Mouse (Mus musculus) liver, embryonic 11.5 days (tissue): ENCODE results near the gene Krtap9-5. TPM values are rescaled to one million over a fixed set of nuclear protein-coding genes. Genes with fewer than 3 reads are reported as not detected.

Source experiments
- ATAC-seq: fragments of 200-750 bp; cut with Nextera tagmentation; replicated peaks from 2 replicates; pipeline ENCODE4 v1.8.0; 2017; ENCODE audit warnings: moderate number of reproducible peaks, mild to moderate bottlenecking, moderate TSS enrichment, moderate library complexity; ENCODE audit not compliant: low FRiP score
- DNase-seq: peaks from one replicate; pipeline ENCODE4 v3.0.0-alpha.2; 2017; ENCODE audit warnings: low spot score
- H3K27ac ChIP-seq: fragments of 300-500 bp; sonication (generic); 2 replicates; pipeline ENCODE4 v1.5.1; 2014; ENCODE audit warnings: mild to moderate bottlenecking, low read depth, low read length, control low read depth
- H3K27me3 ChIP-seq: fragments of 300-500 bp; sonication (generic); replicated peaks from 2 replicates; pipeline ENCODE4 v1.6.1; 2014; ENCODE audit warnings: low read length, mixed read lengths; ENCODE audit not compliant: control insufficient read depth, insufficient read depth
- H3K36me3 ChIP-seq: fragments of 300-500 bp; sonication (generic); 2 replicates; pipeline ENCODE4 v1.6.1; 2014; ENCODE audit warnings: mild to moderate bottlenecking, low read length, moderate library complexity, mixed read lengths; ENCODE audit not compliant: control insufficient read depth, insufficient read depth
- H3K4me1 ChIP-seq: fragments of 300-500 bp; sonication (generic); replicated peaks from 2 replicates; pipeline ENCODE4 v1.6.1; 2014; ENCODE audit warnings: low read length, mixed read lengths; ENCODE audit not compliant: control insufficient read depth, insufficient read depth
- H3K4me2 ChIP-seq: fragments of 300-500 bp; sonication (generic); 2 replicates; pipeline ENCODE4 v1.6.1; 2014; ENCODE audit warnings: mild to moderate bottlenecking, control low read depth, moderate library complexity
- H3K4me3 ChIP-seq: fragments of 300-500 bp; sonication (generic); 2 replicates; pipeline ENCODE4 v1.5.1; 2014; ENCODE audit warnings: low read depth, low read length, control low read depth
- H3K9ac ChIP-seq: fragments of 300-500 bp; sonication (generic); 2 replicates; pipeline ENCODE4 v1.6.1; 2014; ENCODE audit warnings: low read depth, low read length, control low read depth
- H3K9me3 ChIP-seq: fragments of 300-500 bp; sonication (generic); 2 replicates; pipeline ENCODE4 v1.6.1; 2016; ENCODE audit warnings: low read length, inconsistent platforms, mixed read lengths; ENCODE audit not compliant: control insufficient read depth
- WGBS: fragments of 180-500 bp; shearing (Covaris S2); extraction: QIAGEN DNeasy Blood & Tissue Kit; methylation state at CpG from one replicate; pipeline ENCODE4 v1.1.7; 2014; 5-methylcytosine and 5-hydroxymethylcytosine counted together
- polyA plus RNA-seq: library from polyadenylated mRNA; unstranded; fragments of >200 nt; fragmentation: Nextera tagmentation; extraction: Ambion mirVana; gene quantifications from 2 replicates; pipeline ENCODE4 v1.2.1, GENCODE M21; 2014

Krtap9-5 gene
- polyA plus RNA-seq: not detected in 2 replicates

- ATAC-seq (no peak), DNase-seq (no peak)
- Histone ChIP-seq H3K36me3 (no peaks in the 10 kb centered on the region), H3K4me1 (no peaks in the 10 kb centered on the region), H3K27me3 (no peaks in the 10 kb centered on the region), H3K27ac (no peak within 1 kb of the TSS), H3K4me2 (no peak within 1 kb of the TSS), H3K9ac (no peak within 1 kb of the TSS), H3K9me3 (no peaks in the 10 kb centered on the region), H3K4me3 (no peak within 1 kb of the TSS)
- WGBS: 80% methylated on average over 2 of the region's 2 CpGs
Observed at GRCm38 (mm10) chr11:99948175-99948574, at the start of gene Krtap9-5. Gene Krtap9-5 (plus strand): TSS chr11:99948475.

GRCm38 (mm10) chr11:99907620-99908019 lies 40.7 kb upstream of the Krtap9-5 start, which contains the start of gene Krtap31-1:
Gene Krtap31-1 (plus strand): TSS chr11:99907920.
- Histone ChIP-seq H3K9me3 (no peaks in the 10 kb centered on the region), H3K4me1 (no peaks in the 10 kb centered on the region), H3K36me3 (no peaks in the 10 kb centered on the region), H3K27me3 (no peaks in the 10 kb centered on the region), H3K4me2 (no peak within 1 kb of the TSS), H3K4me3 (no peak within 1 kb of the TSS), H3K27ac (no peak within 1 kb of the TSS), H3K9ac (no peak within 1 kb of the TSS)
- 75% methylated on average over 2 of the region's 2 CpGs for WGBS
- ATAC-seq (no peak), DNase-seq (no peak)

- Histone ChIP-seq H3K4me2 (no peak within 1 kb of the TSS), H3K27me3 (no peaks in the 10 kb centered on the region), H3K36me3 (no peaks in the 10 kb centered on the region), H3K27ac (no peak within 1 kb of the TSS), H3K4me3 (no peak within 1 kb of the TSS), H3K4me1 (no peaks in the 10 kb centered on the region), H3K9ac (no peak within 1 kb of the TSS), H3K9me3 (no peaks in the 10 kb centered on the region)
- DNase-seq (no peak), ATAC-seq (no peak)
- WGBS: 85% methylated on average over 3 of the region's 3 CpGs
Observed at GRCm38 (mm10) chr11:99914451-99914850, 33.8 kb upstream of the Krtap9-5 start, which contains the start of gene Gm11565. Gene Gm11565 (plus strand): TSS chr11:99914751.

GRCm38 (mm10) chr11:99935991-99936390 lies 12.3 kb upstream of the Krtap9-5 start, which contains the start of gene Krtap31-2:
Gene Krtap31-2 (plus strand): TSS chr11:99936291.
- Histone ChIP-seq H3K4me3 (no peak within 1 kb of the TSS), H3K4me1 (no peaks in the 10 kb centered on the region), H3K27me3 (no peaks in the 10 kb centered on the region), H3K9ac (no peak within 1 kb of the TSS), H3K36me3 (no peaks in the 10 kb centered on the region), H3K9me3 (no peaks in the 10 kb centered on the region), H3K4me2 (no peak within 1 kb of the TSS), H3K27ac (no peak within 1 kb of the TSS)
- 85% methylated on average over 1 of the region's 1 CpGs for WGBS
- no peak for DNase-seq
- ATAC-seq: no peak

GRCm38 (mm10) chr11:99937751-99938264 lies 10.5 kb upstream of the Krtap9-5 start:
- H3K27ac ChIP-seq: no peak overlapping the region
- 69% methylated on average over 9 of the region's 9 CpGs for WGBS
- H3K27me3 ChIP-seq: no peaks in the 10 kb centered on the region
- H3K9me3 ChIP-seq: no peaks in the 10 kb centered on the region
- no peak overlapping the region for H3K4me3 ChIP-seq
- no peaks in the 10 kb centered on the region for H3K36me3 ChIP-seq
- no peaks in the 10 kb centered on the region for H3K4me1 ChIP-seq
- no peak overlapping the region for H3K9ac ChIP-seq
- ATAC-seq (no peak), DNase-seq (no peak)
- no peak overlapping the region for H3K4me2 ChIP-seq

GRCm38 (mm10) chr11:99964213-99964612 lies 15.9 kb downstream of the Krtap9-5 start:
- H3K27me3 ChIP-seq: no peaks in the 10 kb centered on the region
- no peak for ATAC-seq

GRCm38 (mm10) chr11:99965961-99966360 lies 17.7 kb downstream of the Krtap9-5 start:
- Histone ChIP-seq H3K4me3 (no peak overlapping the region), H3K4me2 (no peak overlapping the region), H3K36me3 (no peaks in the 10 kb centered on the region), H3K27ac (no peak overlapping the region), H3K9me3 (no peaks in the 10 kb centered on the region), H3K9ac (no peak overlapping the region), H3K4me1 (no peaks in the 10 kb centered on the region), H3K27me3 (no peaks in the 10 kb centered on the region)
- ATAC-seq (no peak), DNase-seq (no peak)
- 43% methylated on average over 2 of the region's 2 CpGs for WGBS

More at GRCm38 (mm10) chr11:99964213-99964612, 15.9 kb downstream of the Krtap9-5 start:
- Histone ChIP-seq H3K36me3 (no peaks in the 10 kb centered on the region), H3K4me2 (no peak overlapping the region), H3K4me1 (no peaks in the 10 kb centered on the region), H3K9ac (no peak overlapping the region), H3K27ac (no peak overlapping the region), H3K9me3 (no peaks in the 10 kb centered on the region), H3K4me3 (no peak overlapping the region)
- WGBS: 54% methylated on average over 6 of the region's 6 CpGs
- DNase-seq: no peak

GRCm38 (mm10) chr11:99978953-99979352 lies 30.7 kb downstream of the Krtap9-5 start, which contains the start of gene Krtap29-1:
Gene Krtap29-1 (minus strand): TSS chr11:99979053.
- Histone ChIP-seq H3K9me3 (no peaks in the 10 kb centered on the region), H3K36me3 (no peaks in the 10 kb centered on the region), H3K4me2 (no peak within 1 kb of the TSS), H3K27me3 (no peaks in the 10 kb centered on the region), H3K4me1 (no peaks in the 10 kb centered on the region), H3K27ac (no peak within 1 kb of the TSS), H3K4me3 (no peak within 1 kb of the TSS), H3K9ac (no peak within 1 kb of the TSS)
- DNase-seq: no peak
- WGBS: 64% methylated on average over 5 of the region's 5 CpGs
- ATAC-seq: no peak

GRCm38 (mm10) chr11:99982731-99983130 lies 34.5 kb downstream of the Krtap9-5 start:
- DNase-seq (no peak), ATAC-seq (no peak)
- H3K4me3 ChIP-seq: no peak overlapping the region
- H3K27me3 ChIP-seq: no peaks in the 10 kb centered on the region
- no peaks in the 10 kb centered on the region for H3K4me1 ChIP-seq
- WGBS: 79% methylated on average over 9 of the region's 9 CpGs
- no peaks in the 10 kb centered on the region for H3K9me3 ChIP-seq
- no peak overlapping the region for H3K9ac ChIP-seq
- no peak overlapping the region for H3K4me2 ChIP-seq
- no peak overlapping the region for H3K27ac ChIP-seq
- H3K36me3 ChIP-seq: no peaks in the 10 kb centered on the region
